Mouse (Mus musculus) bone marrow macrophage, adult 2 months (primary cell): ENCODE data around the gene Gng4. TPM values are rescaled to one million over a fixed set of nuclear protein-coding genes. Genes with fewer than 3 reads are reported as not detected.

Source experiments
- H3K27ac ChIP-seq: 2 replicates; pipeline ENCODE4 v1.5.1; 2012; ENCODE audit warnings: low read depth, low read length; ENCODE audit not compliant: insufficient read depth
- H3K4me1 ChIP-seq: 2 replicates; pipeline ENCODE4 v1.6.1; 2012; ENCODE audit warnings: low read length; ENCODE audit not compliant: control insufficient read depth, insufficient read depth
- H3K4me3 ChIP-seq: 2 replicates; pipeline ENCODE4 v1.5.1; 2012; ENCODE audit warnings: mild to moderate bottlenecking, low read length, moderate library complexity; ENCODE audit not compliant: insufficient read depth
- CTCF ChIP-seq: IDR thresholded peaks from 2 replicates; pipeline ENCODE4 v1.5.1; 2012; ENCODE audit warnings: low read depth, mild to moderate bottlenecking, low read length, moderate library complexity
- POLR2A ChIP-seq: IDR thresholded peaks from 2 replicates; pipeline ENCODE4 v1.6.1; 2012; ENCODE audit warnings: mild to moderate bottlenecking, low read depth, low read length, borderline replicate concordance
- polyA plus RNA-seq: library from polyadenylated mRNA; stranded (reverse); fragments of >200 nt; gene quantifications from 2 replicates; pipeline ENCODE4 v1.2.4, GENCODE M21; 2012; ENCODE audit not compliant: missing spikeins, insufficient read depth, insufficient read length

Gng4 gene
- polyA plus RNA-seq, 1 experiment, result not detected

DNA sequence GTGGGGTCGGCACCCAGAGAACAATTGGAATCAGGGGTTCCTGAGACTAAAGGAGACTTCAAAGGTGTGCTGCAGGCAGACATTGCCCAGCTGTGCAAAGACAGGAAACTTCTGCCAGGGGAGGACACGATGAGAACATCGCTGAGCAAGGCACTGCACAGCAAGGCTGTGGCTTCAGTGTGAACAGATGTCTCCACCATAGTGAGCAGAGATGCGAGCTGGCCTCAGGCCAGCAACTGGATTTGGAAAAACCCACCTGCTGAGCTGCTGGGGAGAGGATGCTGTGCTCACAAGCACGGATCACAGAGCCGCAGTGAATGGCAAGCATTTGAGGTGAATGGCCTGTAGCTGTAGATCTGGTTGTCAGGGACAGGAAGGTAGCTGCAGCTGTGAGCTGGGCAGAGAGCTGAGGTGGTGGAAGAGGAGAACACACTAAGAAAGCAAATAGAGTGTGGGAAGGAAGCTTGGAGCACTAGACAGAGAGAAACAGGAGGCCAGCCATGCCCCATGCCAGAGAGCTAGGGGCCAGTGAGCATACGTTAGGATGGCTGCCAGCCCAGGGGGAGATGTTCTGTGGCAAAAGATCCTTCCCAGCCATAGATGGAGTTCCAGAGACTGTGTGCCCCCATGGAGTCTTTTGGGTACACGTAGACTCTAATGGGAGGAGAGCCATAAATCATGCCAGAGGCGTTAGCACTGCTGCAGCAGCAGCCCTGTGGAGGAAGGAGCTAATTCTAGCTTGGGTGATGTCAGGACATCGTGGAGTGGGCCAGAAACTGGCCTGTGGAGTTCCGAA is 24.7 kb downstream of the Gng4 start:
- no peak overlapping the region for H3K27ac ChIP-seq
- H3K4me1 ChIP-seq, result no peaks in the 10 kb centered on the region
- no peak overlapping the region for H3K4me3 ChIP-seq
- TF ChIP-seq CTCF, result no peak
- TF ChIP-seq POLR2A, result no peak

DNA sequence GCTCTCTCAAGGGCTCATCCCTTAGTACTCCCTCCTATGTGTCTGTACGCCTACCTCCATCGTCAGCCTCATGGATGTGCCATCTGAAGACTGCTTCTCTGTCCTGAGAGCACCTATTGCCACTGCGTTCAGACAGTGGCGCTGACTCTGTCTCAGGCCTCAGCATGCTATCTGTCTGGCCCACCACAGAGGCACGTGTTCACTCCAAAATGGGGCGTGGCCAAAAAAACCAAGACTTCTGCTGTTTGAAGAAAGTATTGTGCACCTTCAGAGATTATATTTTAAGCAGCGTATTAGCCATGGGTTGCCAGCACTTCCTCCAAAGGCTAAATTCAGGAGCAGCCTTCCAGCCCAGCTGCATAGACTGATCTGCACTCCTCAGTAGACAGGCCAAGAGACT is 27.0 kb downstream of the Gng4 start:
- H3K27ac ChIP-seq, result no peak overlapping the region
- TF ChIP-seq CTCF (no peak), POLR2A (no peak)
- no peaks in the 10 kb centered on the region for H3K4me1 ChIP-seq
- H3K4me3 ChIP-seq, result no peak overlapping the region

DNA sequence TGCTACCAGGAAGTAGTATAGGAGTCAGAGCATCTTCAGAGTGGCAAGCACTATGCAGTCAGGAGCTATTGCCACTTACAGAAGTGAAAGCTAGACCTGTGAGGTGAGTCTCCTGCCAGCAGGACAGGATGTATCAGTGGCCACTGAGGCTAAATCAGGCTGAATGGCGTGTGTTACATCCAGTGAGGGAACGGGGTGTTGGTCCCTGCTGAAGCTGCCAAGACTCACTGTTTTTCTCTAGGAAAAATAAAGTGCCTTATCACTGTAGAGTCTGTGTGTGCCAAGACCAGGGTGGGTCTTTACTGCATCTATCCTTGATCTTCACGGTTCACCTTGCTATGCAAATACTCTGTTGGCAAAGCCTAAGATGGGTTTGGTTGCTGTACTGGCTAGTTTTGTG is 34.8 kb downstream of the Gng4 start:
- Histone ChIP-seq H3K27ac (no peak overlapping the region), H3K4me3 (no peak overlapping the region), H3K4me1 (no peaks in the 10 kb centered on the region)
- TF ChIP-seq CTCF (no peak), POLR2A (no peak)

DNA sequence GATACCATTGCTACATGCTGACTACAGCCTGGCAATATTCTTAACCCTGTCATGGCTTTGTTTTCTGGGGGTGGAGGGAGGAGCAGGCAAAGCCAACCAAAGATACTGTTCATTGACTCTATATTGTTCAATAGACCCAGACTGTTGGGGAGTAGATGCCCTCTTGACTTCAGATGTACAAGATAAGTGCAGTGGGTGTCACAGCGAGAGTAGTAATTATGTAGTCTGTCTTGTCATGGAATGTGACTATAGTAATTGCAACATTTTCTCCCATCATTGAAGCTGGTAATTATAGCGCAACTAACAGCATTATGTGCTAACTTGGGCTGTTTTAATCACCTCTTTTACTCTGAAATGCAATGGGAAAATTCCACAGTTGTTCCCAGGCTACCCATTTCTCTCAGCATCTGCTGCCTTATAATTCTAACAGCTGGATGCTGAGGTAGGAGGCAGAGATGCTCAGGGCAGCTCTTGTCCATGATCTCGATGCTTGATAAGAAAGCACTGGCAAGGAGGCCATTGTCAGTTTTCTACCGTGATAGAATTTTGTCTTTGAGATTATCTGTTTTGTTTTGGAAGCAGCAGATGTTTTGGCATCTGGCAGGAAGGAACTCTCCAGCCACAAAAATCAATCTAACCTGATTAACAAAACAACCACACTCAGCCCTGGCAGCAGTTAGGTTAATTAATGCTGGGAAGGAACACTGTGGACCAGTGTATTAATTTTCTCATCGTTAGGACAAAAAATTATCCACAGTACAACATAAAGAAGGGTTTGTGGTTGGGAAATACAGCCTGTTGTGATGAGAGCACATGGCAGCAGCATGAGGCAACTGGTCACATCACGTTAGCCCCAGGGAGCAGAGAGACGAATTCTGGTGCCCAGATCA is 36.6 kb downstream of the Gng4 start:
- Histone ChIP-seq H3K27ac (no peak overlapping the region), H3K4me1 (no peaks in the 10 kb centered on the region), H3K4me3 (no peak overlapping the region)
- TF ChIP-seq CTCF (no peak), POLR2A (no peak)

DNA sequence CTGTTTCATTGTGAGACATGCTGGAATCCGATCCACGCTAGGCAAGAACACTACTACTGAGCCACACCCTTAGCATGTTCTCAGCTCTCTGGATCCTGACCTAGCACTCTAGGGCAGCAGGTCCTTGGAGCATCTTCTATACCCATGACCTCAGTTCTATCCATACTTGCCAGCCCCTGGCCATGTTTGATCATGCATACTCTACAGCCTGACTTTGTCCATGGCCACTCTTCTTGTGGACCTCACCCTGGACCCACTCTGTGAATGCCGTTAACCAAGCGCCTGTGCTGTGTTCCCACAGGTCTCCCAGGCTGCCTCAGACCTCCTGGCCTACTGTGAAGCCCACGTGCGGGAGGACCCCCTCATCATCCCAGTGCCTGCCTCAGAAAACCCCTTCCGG is 41.1 kb downstream of the Gng4 start:
- TF ChIP-seq POLR2A (no peak), CTCF (no peak)
- H3K27ac ChIP-seq, result no peak overlapping the region
- H3K4me1 ChIP-seq, result no peaks in the 10 kb centered on the region
- H3K4me3 ChIP-seq, result no peak overlapping the region

DNA sequence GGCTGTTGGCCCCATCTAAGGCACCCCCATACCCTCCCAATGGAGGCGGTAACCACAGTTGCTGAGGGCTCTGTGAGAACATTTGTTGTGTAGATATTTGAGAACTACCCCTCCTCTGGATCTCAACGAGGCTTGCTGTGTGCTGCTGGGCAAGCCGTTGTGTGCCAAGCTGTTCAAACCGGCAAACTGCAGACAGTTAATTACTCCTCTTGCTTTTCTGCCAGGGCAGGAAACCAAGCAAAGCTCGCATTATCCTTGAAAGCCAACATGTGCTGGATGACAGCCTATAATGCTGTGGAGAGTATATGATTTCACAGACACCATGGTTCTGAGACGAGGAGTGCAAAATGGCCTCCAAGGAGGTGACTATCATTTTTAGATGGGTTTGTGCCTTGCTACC is 42.7 kb downstream of the Gng4 start:
- Histone ChIP-seq H3K4me3 (no peak overlapping the region), H3K4me1 (no peaks in the 10 kb centered on the region), H3K27ac (no peak overlapping the region)
- TF ChIP-seq POLR2A (no peak), CTCF (no peak)

DNA sequence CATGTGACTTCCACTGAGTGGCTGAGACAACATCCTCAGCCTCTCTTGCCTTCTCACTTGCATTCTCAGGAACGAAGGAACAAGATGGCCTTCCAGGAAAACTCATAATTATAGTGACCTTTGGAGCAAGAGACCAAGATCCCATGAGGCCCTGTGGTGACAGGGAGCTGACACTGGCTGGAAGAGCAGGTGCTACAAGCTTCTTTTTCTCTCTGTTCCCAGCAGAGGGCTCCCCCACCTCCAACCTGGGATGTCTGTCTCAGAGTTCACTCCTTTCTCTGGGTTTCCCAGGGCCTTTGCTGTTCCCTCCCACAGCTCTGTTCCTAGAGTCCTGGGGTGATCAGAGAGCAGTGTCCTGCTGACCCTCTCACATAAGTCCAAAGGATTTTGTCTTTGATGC is 44.3 kb downstream of the Gng4 start:
- TF ChIP-seq CTCF (no peak), POLR2A (no peak)
- Histone ChIP-seq H3K4me3 (no peak overlapping the region), H3K27ac (no peak overlapping the region), H3K4me1 (no peaks in the 10 kb centered on the region)

DNA sequence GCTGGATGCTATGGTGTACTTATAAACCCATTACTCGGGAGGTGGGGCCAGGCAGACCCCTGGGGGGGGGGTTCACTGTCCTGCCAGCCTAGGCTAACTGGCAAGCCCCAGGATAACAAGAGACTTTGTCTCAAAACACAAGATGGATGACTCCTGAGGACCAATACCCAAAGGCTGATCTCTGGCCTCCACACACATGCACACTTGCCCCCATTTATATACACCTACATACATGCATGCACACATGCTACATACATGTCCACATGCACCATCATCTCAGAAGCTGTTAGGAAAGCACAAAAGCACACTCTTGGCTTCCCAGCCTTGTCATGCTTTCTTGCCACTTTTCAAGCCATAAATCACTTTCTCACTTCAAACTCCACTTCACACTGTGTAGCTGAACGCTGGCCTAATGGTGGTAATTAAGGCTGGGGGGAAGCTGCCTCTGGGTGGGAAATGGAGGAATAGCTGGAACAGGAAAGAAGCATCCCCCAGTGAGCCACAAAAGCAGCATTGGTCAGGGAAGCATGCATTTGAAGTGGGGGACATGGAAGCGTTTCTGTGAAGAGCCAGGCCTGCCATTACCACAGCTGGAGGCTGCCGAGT is 46.7 kb downstream of the Gng4 start:
- H3K27ac ChIP-seq, result no peak overlapping the region
- TF ChIP-seq POLR2A, result no peak
- TF ChIP-seq CTCF, result no peak
- H3K4me1 ChIP-seq, result no peaks in the 10 kb centered on the region
- H3K4me3 ChIP-seq, result no peak overlapping the region

DNA sequence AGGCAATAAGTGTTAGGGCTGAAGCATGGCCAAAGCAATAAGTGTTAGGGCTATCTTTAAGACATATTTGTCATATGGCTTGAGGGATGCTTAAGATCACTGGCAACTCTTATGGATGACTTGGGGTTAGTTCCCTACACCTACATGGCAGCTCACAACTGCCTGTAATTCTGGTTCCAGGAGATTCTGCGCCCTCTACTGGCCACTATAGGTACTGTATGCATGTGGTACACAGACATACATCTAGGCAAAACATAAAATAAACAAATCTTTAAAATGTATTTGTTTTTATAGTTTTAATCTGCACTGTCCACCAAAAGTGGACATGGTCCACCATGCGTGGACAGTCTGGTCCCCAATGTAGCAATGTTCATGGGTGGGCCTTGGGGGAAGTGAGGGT is 51.3 kb downstream of the Gng4 start:
- TF ChIP-seq CTCF, result no peak
- no peak for TF ChIP-seq POLR2A
- Histone ChIP-seq H3K27ac (no peak overlapping the region), H3K4me3 (no peak overlapping the region), H3K4me1 (no peaks in the 10 kb centered on the region)
